Mouse (Mus musculus): Measurements from ENCODE around the gene Cx3cr1.

GRCm38 (mm10) chr9:119887144-119887901 lies 182.4 kb downstream of the Cx3cr1 start:
- no peak for TF ChIP-seq CTCF (IDR thresholded peaks at IDR 0.05; ENCODE audit: low read depth)
- no peak for TF ChIP-seq EP300 (IDR thresholded peaks at IDR 0.05; ENCODE audit: low read depth)

Data from liver, postnatal 0 days (tissue).